Mouse (Mus musculus) Muller cell, postnatal 12 days (primary cell): ENCODE results near the gene Egflam.

Experiments used
- DNase-seq: peaks from one replicate; pipeline ENCODE4 v3.0.0-alpha.2; 2015; ENCODE audit errors: inconsistent ontology term

Egflam gene

DNA sequence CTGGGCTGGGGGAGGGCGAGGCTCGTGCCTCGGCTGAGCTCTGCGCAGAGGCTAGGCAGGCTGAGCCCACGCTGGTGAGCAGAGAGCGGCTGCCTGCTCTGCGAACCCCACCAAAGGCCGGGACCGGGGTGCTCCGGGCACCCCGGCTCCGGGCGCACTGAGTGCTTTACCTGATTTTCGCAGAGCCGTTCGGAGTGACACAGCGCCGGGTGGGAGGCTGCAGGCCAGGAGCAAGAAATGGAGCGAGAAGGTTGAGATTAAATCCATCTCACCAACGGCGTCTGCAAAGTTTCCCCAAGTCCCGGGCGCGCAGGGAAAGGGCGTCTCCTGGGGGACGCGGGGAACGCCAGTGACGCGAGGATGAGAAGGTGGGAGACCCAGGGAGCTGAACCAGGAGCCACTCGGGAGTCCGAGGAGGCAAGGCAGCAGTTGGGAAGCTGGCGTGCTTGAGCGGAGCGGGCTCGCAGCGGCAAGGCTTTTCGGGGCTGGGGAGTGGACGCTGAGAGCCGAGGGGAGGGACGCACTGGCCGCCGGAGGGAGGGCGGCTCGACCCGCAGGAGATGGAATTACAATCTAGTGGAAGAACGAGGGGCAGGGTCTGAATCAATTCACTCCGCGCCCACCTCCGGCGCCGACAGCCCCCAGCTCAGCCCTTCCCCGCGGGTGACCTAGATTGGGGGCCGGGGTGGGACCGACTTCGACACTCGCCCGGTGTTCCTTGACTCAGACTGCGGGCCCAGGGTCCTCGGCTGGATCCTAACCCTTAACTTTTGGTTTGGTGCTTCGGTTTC is at the start of gene Egflam:
TSS of gene Egflam (minus strand) at position 578 of the 791 bp plus-strand sequence.
- DNase-seq = peak; percentile 58

DNA sequence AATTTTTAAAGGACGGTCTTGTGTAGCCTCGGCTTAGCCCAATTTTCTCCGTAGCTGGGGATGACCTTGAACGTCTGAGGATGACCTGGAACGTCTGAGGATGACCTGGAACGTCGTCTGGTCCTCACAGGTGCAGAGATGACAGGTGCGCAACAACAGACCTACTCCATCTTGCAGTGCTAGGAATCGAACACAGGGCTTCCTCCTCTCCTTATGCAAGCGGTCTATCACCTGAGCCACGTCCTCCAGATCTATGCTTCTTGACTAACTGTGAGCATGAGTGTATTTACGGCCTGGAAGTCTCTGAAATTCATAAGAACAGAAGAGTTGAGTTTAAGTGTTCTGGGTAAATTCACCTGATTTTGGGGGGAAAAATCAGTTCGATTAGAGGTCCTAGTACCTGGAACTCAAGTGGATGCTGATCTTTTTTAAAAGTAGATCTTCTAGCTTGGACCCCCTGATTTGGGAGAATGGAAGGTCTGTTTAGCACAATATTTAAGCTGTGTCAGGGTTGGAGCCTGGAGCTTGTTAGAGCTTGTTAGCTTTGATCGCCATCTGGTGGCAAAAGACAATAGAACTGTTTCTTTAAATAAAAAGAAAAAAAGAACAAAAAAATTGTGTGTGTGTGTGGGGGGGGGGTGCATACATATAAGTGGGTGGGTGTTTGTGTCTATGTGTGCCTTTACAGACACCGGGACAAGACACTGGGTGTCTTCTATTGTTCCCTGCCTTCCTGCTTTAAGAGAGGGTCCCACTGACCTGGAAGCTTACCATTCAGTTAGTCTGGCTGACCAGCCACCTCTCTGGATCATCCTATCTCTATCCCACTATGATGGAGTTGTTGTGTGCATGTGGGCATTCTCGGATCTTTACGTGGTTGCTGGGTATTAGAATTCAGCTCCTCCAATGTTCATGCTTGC is 45.5 kb upstream of the Egflam start:
- peak; percentile 19 for DNase-seq

DNA sequence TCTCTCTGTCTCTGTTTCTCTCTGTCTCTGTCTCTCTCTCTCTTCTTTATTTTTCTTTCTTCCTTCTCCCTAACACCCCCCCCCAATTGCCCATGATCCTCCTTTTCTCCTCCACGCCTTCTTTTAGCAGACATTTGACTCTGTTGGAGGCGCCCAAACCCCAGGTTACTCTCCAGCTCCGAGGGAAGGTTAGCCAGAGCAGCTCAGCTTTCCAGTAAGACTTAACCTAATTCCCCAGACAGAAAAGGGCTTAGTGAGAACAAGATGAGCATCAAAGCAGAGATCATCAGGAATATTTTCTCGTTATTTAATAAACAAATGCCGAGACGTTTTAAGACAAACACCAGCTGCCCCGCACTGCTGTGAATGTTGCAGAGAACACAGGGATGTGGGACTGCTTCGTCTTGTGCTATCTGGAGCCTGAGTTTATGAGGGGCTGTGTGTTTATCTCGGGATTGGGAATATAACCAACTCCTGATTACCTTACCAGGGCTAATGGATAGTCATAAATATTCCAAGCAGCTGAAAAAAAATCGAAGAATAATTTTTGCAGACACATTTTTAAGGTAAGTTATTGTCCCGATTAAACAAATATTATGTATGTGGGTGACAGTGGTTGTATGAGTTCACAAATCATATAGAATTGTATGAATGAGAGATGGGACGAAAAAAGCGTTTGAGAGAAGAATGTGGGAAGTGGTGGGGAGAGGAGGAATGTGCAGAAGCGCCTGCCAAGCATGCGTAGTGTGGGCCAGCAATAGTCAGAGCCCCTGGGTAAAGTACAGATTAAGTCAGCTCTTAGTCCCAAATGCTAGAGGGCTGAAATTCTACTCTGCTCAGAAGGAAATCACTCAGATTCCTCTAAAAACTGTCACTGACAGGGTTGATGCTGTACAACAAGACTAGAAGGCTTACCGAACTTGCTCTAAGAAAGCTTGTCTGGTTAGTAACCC is 44.2 kb upstream of the Egflam start:
- DNase-seq = no peak

DNA sequence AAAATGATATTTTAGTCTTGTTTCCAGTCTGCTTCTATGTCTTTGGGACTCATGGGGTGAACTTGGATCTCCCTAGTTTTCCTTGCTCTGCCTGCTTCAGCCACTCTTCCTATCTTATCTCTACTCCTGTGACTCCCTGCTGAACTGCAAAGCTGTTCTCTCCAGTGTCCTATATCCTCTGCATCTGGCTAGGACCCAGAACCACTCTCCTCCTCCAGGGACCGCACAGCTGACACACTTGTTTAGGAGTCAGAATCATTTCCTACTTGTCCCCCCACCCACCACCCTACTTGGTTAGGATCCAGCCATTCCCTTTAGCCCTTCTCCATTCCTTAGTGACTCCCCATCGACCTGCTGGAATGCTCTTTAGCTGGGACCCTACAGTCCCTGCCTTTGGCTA is 26.1 kb upstream of the Egflam start:
- no peak for DNase-seq

DNA sequence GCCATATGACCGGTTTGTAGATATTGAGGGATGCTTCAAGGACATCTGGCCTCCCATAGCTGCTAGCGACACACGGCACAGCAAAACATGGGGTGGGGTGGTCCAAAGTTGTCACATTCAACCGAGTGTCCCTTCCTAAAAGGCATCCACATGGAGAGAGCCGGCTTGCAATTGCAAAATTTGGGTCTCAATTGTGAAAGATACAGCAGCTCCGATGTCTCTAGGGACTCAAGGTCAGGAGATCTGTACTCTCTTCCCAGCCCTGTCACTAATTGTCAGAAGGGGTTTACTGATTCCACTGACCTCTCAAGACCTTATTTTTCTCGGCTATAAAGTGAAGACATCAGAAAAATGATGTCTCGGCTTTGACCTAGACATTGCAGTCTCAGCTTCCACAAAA is 6.3 kb upstream of the Egflam start:
- DNase-seq = no peak

DNA sequence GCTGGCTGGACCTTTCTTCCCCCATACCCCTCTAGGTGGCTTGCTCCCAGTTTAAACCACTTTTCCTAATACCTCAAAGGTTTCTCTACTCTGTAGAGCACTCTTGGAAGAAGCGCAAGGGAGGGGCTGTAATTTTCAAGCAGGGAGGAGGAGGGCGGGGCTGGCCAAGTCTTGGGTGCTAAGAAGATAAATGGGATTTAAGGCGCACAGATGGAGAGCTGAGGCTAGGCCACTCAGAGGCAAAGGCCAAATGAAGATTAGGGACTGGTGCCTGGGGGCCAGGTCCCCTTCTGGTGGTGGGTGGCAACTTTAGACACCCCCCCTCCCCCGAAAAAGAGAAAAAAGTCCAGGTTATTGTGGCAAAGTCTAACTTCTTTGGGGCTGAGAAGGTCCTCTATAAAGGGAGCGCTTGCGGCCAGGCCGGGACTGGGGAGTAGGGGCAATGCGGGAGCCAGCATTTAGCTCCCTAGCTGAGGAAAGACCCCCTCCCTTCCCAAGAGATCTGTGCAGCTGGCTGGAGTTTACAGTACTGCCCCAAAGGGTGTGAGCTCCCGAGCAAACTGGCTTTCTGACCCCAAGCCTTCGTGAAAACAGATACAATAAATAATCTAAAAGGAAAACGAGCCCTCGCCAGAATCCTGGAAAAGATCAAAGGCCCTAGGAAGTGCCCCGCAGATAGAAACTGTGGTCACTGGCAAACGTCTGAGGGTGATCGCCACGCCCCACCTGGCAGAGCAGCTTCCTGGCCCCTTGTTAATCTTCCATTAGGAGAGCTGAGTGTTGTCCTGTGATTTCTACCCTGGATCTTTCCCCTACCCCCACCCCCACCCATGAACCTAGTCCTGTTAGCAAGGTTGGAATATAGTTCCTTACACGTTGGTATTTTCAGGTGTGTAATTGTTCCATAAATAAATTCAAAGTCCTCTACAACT is 680 bp upstream of the Egflam start:
- DNase-seq = no peak

DNA sequence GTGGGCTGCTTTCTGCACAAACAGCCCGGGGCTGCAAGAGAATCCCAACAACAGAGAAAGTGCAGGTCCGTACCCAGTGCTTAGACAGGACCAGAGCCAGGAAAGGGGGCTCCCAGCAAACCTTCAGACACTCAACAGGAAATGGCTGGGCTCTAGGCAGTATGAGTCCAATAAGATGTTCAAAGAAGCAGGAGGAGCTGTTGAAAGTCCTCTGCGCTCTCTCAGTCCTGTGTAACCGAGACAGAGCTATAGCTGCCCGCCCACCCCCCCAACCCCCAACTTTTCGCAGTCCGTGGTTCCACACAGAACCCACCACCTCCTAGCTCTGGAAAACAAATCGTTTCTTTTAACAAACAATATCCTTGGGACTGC is 763 bp downstream of the Egflam start:
- DNase-seq = no peak

DNA sequence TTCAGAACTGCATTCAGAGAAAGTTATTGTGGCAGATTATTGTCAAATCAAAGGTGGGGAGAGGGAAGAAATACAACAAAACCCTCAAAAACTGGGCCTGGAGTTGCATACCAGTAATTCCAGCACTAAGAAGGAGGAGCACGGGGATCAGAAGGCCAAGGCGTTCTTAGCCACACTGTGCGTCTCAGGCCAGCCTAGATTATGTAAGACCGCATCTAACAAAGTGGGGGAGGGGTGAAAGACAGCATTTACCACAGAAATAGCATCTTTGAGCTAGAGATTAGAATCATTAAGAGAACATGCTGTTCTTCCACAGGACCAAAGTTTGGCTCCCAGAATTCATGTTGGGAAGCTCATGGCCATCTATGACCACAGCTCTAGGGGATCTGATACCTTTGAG is 14.8 kb downstream of the Egflam start:
- DNase-seq = no peak

DNA sequence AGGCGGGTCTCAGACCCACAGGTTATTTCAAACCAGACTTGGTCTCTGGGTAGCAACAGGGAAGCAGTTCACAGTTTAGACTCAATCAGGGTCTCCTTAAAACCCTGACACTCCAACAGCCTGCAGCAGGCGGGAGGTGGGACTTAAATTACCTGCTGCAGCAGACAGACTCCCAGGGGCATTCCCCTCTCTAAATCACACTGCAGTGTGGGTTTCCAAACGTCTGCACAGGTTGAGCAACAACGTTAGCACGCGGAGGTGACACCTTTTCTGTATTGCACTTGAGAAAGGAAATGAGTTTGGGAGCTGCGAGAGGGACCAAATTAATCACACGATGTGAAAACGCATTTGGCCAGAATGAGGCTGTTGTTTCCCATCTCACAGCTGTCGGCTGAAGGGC is 15.7 kb downstream of the Egflam start:
- DNase-seq = no peak

DNA sequence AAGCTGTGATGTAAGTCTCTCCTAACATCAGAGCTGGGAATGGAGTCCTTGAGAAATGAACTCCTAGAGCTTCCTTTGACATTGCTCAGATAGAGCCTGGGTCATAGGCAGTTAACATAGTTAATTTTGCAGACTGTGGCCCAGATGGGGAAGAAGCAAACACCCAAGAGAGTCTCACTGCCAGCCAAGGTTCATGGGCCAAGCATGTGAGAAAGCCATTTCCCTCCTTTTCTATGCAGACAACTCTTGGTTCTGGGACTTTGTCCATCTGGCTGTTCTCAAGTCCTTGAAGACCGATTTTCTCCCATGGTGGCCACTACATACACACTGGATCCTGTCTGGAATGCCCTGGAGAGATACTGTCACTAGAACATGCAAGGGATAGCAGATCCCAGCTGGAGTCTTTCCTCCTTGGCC is 45.6 kb downstream of the Egflam start:
- DNase-seq = no peak

DNA sequence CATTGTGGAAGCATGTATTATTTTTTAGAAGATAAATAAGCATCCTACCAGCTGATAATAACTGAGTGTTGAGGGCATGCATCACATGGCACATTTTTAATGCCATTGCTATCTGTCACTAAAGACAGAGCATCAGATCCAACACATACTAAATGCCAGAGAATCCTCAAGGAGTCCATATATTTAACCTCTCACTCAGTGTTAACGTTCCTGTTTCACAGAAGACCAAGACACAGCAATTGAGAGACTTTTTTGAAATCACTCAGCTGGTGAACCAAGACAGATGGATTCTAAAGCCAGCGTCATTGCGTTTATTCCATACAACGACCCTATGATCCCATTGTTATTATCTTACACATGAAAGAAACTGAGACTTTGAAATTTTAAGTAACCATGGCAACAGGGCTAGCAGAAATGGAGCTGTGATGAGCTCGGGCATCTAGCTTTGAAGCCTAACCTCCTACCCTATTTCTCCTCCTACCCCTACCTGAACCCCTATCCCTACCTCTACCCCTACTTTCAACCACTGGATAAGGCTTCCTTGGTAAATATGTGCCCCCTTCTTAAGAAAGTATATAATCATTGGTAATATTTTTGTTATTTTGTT is 57.4 kb downstream of the Egflam start:
- no peak for DNase-seq

DNA sequence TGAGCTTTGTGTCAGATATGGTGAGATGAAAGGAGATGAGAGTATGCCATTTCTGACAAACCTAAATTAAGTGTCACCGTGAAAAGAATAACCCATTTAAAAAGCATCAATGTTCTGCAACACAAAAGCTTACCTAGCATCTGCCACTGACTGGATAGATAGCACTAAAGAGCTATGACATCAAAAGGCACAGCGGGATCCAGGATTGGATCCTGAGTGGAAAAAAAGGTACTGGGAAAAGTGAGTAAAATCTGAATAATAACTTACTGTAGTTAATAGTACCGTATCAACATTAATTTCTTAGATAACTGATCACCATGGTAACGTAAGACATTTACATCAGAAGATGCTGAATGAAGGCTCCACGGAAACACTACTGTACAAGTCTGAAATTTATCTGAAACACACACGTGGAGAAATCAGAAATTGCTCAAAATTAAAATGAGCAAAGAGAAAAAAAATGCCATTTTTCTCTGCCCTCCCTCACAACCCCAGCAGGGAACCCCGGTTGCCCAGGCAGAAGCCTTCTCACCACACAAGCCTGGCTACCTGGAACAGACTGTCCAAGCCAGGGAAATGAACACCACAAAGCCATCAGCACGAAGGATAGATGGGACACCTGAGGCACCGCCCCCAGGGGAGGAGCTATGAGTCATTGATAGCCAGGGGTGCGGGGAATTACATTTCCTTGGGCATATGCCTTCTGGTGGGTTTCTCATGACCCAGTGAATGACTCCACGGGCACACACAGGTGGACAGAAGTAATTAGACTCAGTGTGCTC is 63.5 kb downstream of the Egflam start:
- DNase-seq = no peak

DNA sequence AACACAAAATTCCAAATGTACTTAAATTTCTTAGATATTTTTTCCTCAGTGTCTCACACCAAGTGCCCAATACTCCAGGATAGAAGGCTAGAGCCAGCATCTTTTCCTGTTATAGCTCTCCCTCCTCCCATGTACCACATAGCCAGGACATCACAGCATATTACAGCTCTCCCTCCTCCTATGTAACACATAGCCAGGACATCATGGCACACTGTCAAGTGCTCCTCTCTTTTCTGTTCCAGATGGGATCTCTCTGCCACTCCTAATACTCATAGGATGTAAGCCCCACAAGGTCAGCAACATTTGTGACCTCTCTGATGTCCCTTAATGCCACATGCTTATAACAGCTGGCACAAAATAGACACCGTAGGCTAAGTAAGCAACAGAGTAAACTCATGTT is 65.3 kb downstream of the Egflam start:
- no peak for DNase-seq

DNA sequence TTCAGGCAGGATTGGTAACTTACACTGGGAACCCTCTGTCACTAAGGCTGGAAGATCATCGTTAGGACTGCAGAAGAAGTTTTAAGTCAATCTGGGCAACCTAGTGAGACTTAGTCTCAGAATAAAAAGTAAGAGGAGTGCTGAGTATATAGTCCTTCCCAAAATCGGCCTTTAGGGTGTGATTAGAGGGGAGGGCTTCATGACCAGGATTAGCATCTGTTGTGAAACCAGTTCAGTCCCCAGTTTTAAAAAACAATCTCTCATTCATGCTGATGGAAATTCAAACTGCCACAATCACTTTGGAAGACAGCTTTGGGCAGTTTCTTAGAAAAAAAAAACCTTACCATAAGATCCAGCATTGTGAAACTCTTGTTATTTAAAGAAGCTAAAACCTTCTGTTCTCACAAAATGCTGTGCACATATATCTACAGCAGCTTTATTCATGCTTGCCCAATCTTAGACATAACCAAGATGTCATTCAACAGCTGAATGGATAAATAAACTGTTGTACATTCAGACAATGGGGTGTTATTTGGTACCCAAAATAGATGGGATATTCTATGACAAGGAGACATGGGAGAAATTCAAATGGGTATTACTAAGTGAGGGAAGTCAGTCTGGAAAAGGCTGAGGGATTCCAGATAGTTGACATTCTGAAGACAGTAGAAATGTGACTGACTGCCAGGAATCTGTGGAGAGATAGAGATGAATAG is 75.4 kb downstream of the Egflam start:
- no peak for DNase-seq

DNA sequence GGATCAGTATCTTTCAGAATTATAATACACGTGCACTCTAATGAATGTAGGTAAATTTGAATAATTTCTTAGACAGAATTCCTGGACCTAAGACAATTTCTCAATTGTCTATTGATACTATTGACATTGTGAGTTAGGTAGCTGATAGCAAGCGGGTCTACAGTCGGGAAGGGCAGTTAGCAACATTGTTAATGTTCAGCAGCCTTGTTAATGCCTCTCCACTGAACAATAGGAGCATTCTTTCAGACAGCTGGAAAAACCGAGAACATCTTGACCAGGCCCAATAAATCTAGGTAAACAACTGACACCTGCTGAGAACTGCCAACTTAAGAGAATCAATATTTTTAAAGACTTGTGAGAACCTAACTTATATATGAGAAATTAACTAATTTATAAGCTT is 77.3 kb downstream of the Egflam start:
- DNase-seq = no peak

DNA sequence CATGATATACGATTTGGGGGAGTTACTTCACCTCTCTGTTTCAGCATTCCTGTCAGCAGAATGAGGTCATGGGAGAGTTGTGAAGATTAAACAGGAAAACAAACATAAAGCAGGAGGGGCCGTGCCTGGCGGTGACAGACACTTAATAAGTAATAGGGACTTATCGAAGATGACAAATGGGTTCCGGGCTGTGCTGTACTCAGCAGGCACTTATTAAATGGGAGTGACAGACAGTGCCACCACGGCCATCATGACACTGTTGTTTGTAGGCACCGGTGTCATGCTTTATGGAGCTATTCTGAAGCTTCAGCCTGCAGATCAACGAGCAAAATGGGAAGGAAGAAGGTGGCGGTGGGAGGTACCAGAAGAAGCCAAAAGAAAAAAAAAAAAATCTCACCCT is 82.7 kb downstream of the Egflam start:
- DNase-seq = no peak

DNA sequence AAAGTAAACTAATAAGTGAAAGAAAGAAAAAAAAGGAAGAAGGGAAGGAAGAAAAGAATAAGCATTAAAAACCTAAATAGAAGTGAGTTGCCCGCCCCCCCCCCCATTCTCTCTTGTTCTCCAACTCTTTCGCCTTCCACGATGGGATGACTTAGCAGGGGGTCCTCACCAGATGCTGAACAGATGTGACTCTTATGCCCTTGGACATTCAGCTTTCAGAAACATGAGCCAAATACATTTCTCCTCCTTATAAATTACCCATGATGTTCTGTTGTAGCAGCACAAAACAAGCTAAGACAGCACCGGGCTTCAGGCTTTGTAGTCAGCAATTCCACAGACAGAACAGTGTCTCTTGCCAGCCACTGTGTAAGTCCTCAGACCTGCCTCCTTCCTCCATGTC is 89.5 kb downstream of the Egflam start:
- no peak for DNase-seq

DNA sequence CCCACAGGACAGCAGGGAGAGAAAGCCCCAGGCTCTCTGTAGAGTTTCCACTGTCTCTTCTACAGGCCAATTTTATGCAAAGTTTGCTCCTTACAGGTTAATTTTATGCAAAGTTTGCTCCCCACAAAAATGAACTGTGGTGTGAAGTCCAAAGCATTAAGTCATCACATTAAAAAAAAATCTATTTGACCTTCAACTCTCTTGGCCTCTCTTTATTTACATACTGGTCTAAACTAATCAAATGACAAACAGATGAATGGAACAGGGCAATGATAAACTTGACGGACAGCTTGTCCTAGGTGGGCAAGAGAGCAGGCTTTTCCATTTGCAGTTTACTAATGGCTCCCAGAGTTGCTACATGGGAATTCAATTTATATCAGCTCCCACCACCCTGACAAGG is 98.3 kb downstream of the Egflam start:
- no peak for DNase-seq

DNA sequence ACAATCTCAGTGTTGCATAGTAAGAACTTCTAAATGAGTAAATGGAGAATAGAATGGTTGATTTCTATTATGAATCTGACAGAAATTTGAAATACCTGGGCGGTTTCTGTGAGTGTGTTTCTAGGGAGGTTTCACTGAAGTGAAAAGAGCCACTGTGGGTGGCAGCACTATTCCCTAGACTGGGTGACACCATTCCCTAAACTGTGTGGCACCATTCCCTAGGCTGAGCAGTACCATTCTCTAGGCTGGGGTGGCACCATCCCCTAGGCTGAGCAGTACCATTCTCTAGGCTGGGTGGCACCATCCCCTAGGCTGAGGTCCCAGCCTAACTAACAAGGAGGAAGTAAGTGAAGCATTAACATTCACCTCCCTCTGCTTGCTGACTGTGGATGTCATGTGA is 103.0 kb downstream of the Egflam start:
- no peak for DNase-seq
